Mouse (Mus musculus): Measurements from ENCODE around the gene Relch. TPM values are rescaled to one million over a fixed set of nuclear protein-coding genes. Genes with fewer than 3 reads are reported as not detected.

Relch gene
- polyA plus RNA-seq, 1 experiment from 2014 or later = 25.1 TPM

DNA sequence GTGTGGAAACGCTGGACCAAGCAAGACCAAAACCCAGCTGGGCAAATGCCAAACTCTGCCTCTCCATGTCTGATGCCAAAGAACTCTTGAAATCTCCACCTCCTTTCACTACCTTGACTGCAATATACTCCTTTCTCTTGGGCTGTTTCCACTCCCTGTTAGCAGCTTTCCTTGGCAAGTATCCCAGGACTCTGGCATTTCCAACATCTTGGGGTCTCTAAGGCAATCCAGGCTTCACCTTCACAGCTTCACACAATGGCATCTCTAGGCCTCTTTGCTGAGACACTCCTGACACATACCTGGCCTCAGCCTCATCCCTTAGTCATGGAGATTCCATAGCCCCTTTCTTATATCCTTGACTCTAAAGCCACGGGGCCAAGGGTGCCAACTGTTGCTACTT lies 107.0 kb downstream of the Relch start:
- Histone ChIP-seq H3K36me3 (ENCODE audit: control insufficient read depth, insufficient read depth, low read length) (no peaks in the 10 kb centered on the region), H3K27me3 (replicated peaks; ENCODE audit: control insufficient read depth, insufficient read depth, low read length) (no peaks in the 10 kb centered on the region), H3K9ac (ENCODE audit: low read depth, low read length) (no peak overlapping the region), H3K4me3 (ENCODE audit: low read depth, low read length) (no peak overlapping the region), H3K9me3 (ENCODE audit: control insufficient read depth, low read length) (no peaks in the 10 kb centered on the region), H3K4me1 (replicated peaks; ENCODE audit: control insufficient read depth, insufficient read depth, low read length) (no peaks in the 10 kb centered on the region), H3K4me2 (no peak overlapping the region), H3K27ac (ENCODE audit: low read depth, low read length) (no peak overlapping the region)
- ATAC-seq (replicated peaks; ENCODE audit: low FRiP score) (no peak), DNase-seq (ENCODE audit: low spot score) (no peak)
- WGBS = 78% methylated on average over 2 of the region's 2 CpGs

- Histone ChIP-seq H3K27me3 (replicated peaks; ENCODE audit: control insufficient read depth, insufficient read depth, low read length) (peaks cover 20% of the 10 kb centered on the region), H3K9ac (ENCODE audit: low read depth, low read length) (no peak overlapping the region), H3K27ac (ENCODE audit: low read depth, low read length) (no peak overlapping the region), H3K4me3 (ENCODE audit: low read depth, low read length) (no peak overlapping the region), H3K36me3 (ENCODE audit: control insufficient read depth, insufficient read depth, low read length) (no peaks in the 10 kb centered on the region), H3K4me2 (no peak overlapping the region), H3K4me1 (replicated peaks; ENCODE audit: control insufficient read depth, insufficient read depth, low read length) (0 out of 2 replicates have a peak, but pooled peaks cover 4% of the 10 kb centered on the region), H3K9me3 (ENCODE audit: control insufficient read depth, low read length) (no peaks in the 10 kb centered on the region)
- DNase-seq (ENCODE audit: low spot score) (no peak), ATAC-seq (replicated peaks; ENCODE audit: low FRiP score) (no peak)
- WGBS = 88% methylated on average over 4 of the region's 4 CpGs
Observed at GRCm38 (mm10) chr1:105776426-105776825, 112.8 kb downstream of the Relch start.

DNA sequence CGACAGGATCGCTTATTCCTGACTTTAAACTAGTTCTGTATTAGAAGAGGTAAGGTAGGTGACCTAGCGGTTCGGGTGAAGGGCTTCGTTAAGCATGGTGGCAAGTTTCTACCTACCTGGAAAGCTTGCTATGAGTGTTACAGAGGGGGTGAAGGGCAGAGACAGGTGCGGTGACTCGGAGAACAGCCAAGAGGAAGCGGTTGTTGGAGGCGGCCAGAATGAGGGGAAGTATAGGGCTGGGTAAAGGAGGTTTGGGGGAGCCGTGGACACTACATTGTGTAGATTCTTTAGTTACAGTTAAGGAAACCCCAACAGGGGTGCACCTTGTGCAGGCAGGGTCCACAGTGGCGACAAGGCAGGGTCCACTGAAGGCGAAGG lies 116.4 kb downstream of the Relch start:
- 30% methylated on average over 12 of the region's 12 CpGs for WGBS
- no peaks in the 10 kb centered on the region for H3K36me3 ChIP-seq (ENCODE audit: control insufficient read depth, insufficient read depth, low read length)
- no peaks in the 10 kb centered on the region for H3K9me3 ChIP-seq (ENCODE audit: control insufficient read depth, low read length)
- H3K4me3 ChIP-seq (ENCODE audit: low read depth, low read length) = peak overlapping the region; percentile 60
- H3K27ac ChIP-seq (ENCODE audit: low read depth, low read length) = no peak overlapping the region
- no peak overlapping the region for H3K9ac ChIP-seq (ENCODE audit: low read depth, low read length)
- peak overlapping the region; percentile 95 for H3K4me2 ChIP-seq
- H3K27me3 ChIP-seq (replicated peaks; ENCODE audit: control insufficient read depth, insufficient read depth, low read length) = peaks cover 34% of the 10 kb centered on the region
- H3K4me1 ChIP-seq (replicated peaks; ENCODE audit: control insufficient read depth, insufficient read depth, low read length) = 0 out of 2 replicates have a peak, but pooled peaks cover 4% of the 10 kb centered on the region
- DNase-seq (ENCODE audit: low spot score) (no peak), ATAC-seq (replicated peaks; ENCODE audit: low FRiP score) (0 out of 2 replicates have a peak, but pooled peaks have one; percentile 2)

GRCm38 (mm10) chr1:105780457-105781364 lies 117.0 kb downstream of the Relch start, which contains the start of gene Tnfrsf11a:
TSS of gene Tnfrsf11a (plus strand) at chr1:105780718.
- no peak within 1 kb of the TSS for H3K27ac ChIP-seq (ENCODE audit: low read depth, low read length)
- no peaks in the 10 kb centered on the region for H3K36me3 ChIP-seq (ENCODE audit: control insufficient read depth, insufficient read depth, low read length)
- H3K27me3 ChIP-seq (replicated peaks; ENCODE audit: control insufficient read depth, insufficient read depth, low read length) = peaks cover 34% of the 10 kb centered on the region
- WGBS = 4% methylated on average over 61 of the region's 77 CpGs
- peak within 1 kb of the TSS; percentile 46 for H3K9ac ChIP-seq (ENCODE audit: low read depth, low read length)
- DNase-seq (ENCODE audit: low spot score) (peak; percentile 49), ATAC-seq (replicated peaks; ENCODE audit: low FRiP score) (peak; percentile 79)
- H3K4me2 ChIP-seq = peak within 1 kb of the TSS; percentile 95
- no peaks in the 10 kb centered on the region for H3K9me3 ChIP-seq (ENCODE audit: control insufficient read depth, low read length)
- peak within 1 kb of the TSS; percentile 60 for H3K4me3 ChIP-seq (ENCODE audit: low read depth, low read length)
- H3K4me1 ChIP-seq (replicated peaks; ENCODE audit: control insufficient read depth, insufficient read depth, low read length) = 0 out of 2 replicates have a peak, but pooled peaks cover 4% of the 10 kb centered on the region

DNA sequence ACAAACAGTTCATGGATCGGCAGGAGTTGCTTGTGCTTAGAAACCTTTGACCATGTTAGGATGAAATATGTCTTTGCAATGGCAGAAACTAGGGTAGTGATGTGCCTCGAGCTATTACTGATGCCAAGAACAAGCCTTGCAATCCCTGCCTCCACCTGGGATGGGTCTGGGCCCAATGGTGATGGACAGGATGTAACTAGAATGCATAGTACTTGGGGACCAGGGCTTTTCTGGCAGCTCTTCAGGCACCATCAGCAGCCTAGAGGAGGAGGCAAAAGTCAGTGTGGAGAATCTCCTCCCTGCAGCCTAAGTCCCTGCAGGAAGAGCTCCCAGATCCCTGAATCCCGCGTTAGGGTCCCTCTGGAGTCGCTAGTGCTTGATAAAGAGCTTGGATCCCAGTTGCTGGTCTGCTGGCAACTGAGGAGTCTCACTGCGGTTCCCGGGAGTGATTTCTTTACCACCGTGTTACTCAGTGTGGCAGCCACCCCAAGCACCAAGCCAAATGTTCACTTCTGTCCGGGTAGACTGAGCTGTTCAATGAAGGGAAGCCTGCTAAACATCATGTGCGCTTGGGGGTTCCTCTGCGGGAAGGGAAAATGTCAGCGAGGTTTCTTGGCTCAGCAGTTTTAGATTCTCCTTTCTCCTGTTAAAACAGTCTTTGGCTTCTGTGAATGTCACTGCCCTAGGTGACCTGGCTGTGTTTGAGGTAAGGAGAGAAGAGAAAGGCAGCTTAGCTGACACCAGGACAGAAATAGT lies 117.9 kb downstream of the Relch start:
- Histone ChIP-seq H3K4me3 (ENCODE audit: low read depth, low read length) (peak overlapping the region; percentile 60; the same call in 1 of the 2 replicates), H3K27ac (ENCODE audit: low read depth, low read length) (no peak overlapping the region), H3K36me3 (ENCODE audit: control insufficient read depth, insufficient read depth, low read length) (no peaks in the 10 kb centered on the region), H3K9ac (ENCODE audit: low read depth, low read length) (no peak overlapping the region), H3K27me3 (replicated peaks; ENCODE audit: control insufficient read depth, insufficient read depth, low read length) (peaks cover 34% of the 10 kb centered on the region), H3K9me3 (ENCODE audit: control insufficient read depth, low read length) (no peaks in the 10 kb centered on the region), H3K4me1 (replicated peaks; ENCODE audit: control insufficient read depth, insufficient read depth, low read length) (0 out of 2 replicates have a peak, but pooled peaks cover 4% of the 10 kb centered on the region), H3K4me2 (no peak overlapping the region; the same call in 1 of the 2 replicates)
- no peak for ATAC-seq (replicated peaks; ENCODE audit: low FRiP score)
- WGBS = 38% methylated on average over 12 of the region's 12 CpGs
- DNase-seq (ENCODE audit: low spot score) = no peak

DNA sequence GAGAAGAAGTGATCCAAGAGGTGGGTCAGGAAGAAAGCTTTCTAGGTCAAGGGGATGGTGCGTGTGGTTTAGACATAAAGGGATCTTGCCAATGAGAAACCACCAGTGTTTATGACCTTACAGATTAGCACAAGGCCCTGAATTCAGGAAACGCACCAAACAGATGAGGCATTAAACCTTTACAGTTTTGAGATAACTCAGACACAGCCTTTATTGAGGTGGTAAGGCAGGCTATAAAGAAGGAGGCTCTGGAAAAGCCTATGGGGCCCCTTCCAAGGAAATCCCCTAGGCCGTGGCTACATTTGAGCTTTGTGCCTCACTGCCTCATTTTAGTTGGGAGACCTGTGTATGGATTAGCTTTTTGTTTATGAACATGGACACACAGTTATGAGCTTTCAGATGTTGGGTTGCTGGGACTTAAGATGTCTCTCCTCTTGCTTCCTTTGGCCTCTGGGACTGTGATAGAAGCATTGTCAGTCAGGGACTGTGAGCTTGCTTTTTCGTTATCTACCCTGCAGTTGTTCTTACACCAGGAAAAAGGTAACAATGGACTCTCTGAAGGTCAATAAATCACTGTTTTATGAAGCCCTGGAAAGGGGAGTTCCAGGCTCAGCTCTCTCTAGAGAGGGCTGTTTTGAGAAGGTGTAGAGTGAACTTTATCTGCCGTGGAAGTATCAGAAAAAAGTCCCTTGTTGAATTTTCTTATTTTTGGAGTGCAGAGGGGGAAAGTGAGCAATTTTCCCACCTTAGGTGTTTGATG lies 120.8 kb downstream of the Relch start:
- WGBS = 65% methylated on average over 5 of the region's 5 CpGs

DNA sequence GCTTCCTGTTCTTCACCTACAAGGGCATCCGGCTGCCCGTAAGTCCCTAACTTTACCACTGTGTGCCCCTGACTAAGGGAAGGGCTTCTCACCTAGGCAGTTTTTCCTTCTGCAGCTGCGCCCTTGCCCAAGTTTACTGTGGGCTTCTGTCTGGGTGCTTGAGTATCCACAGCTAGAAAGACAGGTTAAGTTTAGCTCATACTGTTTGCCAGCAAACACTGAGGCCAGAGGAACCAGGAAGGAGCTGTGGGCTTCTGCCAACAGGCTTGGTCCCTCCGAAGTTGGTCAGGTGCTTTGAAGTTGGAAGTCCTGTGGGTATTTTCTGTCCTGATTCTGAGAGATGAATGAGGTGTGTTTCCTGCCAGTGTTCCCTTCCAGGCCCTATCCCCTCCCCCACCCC lies 121.5 kb downstream of the Relch start:
- H3K9ac ChIP-seq (ENCODE audit: low read depth, low read length) = no peak overlapping the region
- H3K4me1 ChIP-seq (replicated peaks; ENCODE audit: control insufficient read depth, insufficient read depth, low read length) = 0 out of 2 replicates have a peak, but pooled peaks cover 2% of the 10 kb centered on the region
- H3K4me2 ChIP-seq = no peak overlapping the region
- WGBS = 71% methylated on average over 4 of the region's 4 CpGs
- H3K4me3 ChIP-seq (ENCODE audit: low read depth, low read length) = no peak overlapping the region
- DNase-seq (ENCODE audit: low spot score) = no peak
- H3K27ac ChIP-seq (ENCODE audit: low read depth, low read length) = no peak overlapping the region
- peaks cover 27% of the 10 kb centered on the region for H3K27me3 ChIP-seq (replicated peaks; ENCODE audit: control insufficient read depth, insufficient read depth, low read length)
- no peak for ATAC-seq (replicated peaks; ENCODE audit: low FRiP score)
- no peaks in the 10 kb centered on the region for H3K36me3 ChIP-seq (ENCODE audit: control insufficient read depth, insufficient read depth, low read length)
- no peaks in the 10 kb centered on the region for H3K9me3 ChIP-seq (ENCODE audit: control insufficient read depth, low read length)

More for the DNA sequence above, 120.8 kb downstream of the Relch start:
- ATAC-seq (replicated peaks; ENCODE audit: low FRiP score) = no peak
- H3K4me3 ChIP-seq (ENCODE audit: low read depth, low read length) = no peak overlapping the region
- no peak overlapping the region for H3K4me2 ChIP-seq
- peaks cover 34% of the 10 kb centered on the region for H3K27me3 ChIP-seq (replicated peaks; ENCODE audit: control insufficient read depth, insufficient read depth, low read length)
- 0 out of 2 replicates have a peak, but pooled peaks cover 4% of the 10 kb centered on the region for H3K4me1 ChIP-seq (replicated peaks; ENCODE audit: control insufficient read depth, insufficient read depth, low read length)
- H3K36me3 ChIP-seq (ENCODE audit: control insufficient read depth, insufficient read depth, low read length) = no peaks in the 10 kb centered on the region
- DNase-seq (ENCODE audit: low spot score) = no peak
- no peak overlapping the region for H3K9ac ChIP-seq (ENCODE audit: low read depth, low read length)
- H3K27ac ChIP-seq (ENCODE audit: low read depth, low read length) = no peak overlapping the region
- no peaks in the 10 kb centered on the region for H3K9me3 ChIP-seq (ENCODE audit: control insufficient read depth, low read length)

GRCm38 (mm10) chr1:105786731-105787357 lies 123.2 kb downstream of the Relch start:
- no peak overlapping the region for H3K27ac ChIP-seq (ENCODE audit: low read depth, low read length)
- no peak overlapping the region for H3K4me3 ChIP-seq (ENCODE audit: low read depth, low read length)
- peaks cover 10% of the 10 kb centered on the region for H3K27me3 ChIP-seq (replicated peaks; ENCODE audit: control insufficient read depth, insufficient read depth, low read length)
- ATAC-seq (replicated peaks; ENCODE audit: low FRiP score) (no peak), DNase-seq (ENCODE audit: low spot score) (no peak)
- H3K36me3 ChIP-seq (ENCODE audit: control insufficient read depth, insufficient read depth, low read length) = no peaks in the 10 kb centered on the region
- H3K4me1 ChIP-seq (replicated peaks; ENCODE audit: control insufficient read depth, insufficient read depth, low read length) = no peaks in the 10 kb centered on the region
- no peaks in the 10 kb centered on the region for H3K9me3 ChIP-seq (ENCODE audit: control insufficient read depth, low read length)
- H3K9ac ChIP-seq (ENCODE audit: low read depth, low read length) = no peak overlapping the region
- 57% methylated on average over 6 of the region's 6 CpGs for WGBS
- H3K4me2 ChIP-seq = no peak overlapping the region

Measured in liver, embryonic 11.5 days (tissue).